Mouse (Mus musculus): ENCODE results near the gene Zfp503. TPM values are rescaled to one million over a fixed set of nuclear protein-coding genes. Genes with fewer than 3 reads are reported as not detected.

Zfp503 gene
- total and polyA plus RNA-seq, 3 experiments, result 0.96 to 2.1 TPM; not detected in 1

GRCm38 (mm10) chr14:22003631-22004030 is 14.2 kb upstream of the Zfp503 start:
- Histone ChIP-seq H3K9ac (ENCODE audit: control insufficient read depth, low read depth, low read length, poor library complexity, severe bottlenecking) (no peak overlapping the region), H3K9me3 (replicated peaks; ENCODE audit: insufficient read depth, low read length) (no peaks in the 10 kb centered on the region), H3K27me3 (ENCODE audit: control insufficient read depth in 1 of 2, insufficient read depth in 2 of 2, low read length in 2 of 2) (no peaks in the 10 kb centered on the region), H3K79me2 (ENCODE audit: control insufficient read depth, insufficient read depth, low read length, poor library complexity) (no peaks in the 10 kb centered on the region), H3K27ac (ENCODE audit: control insufficient read depth, low read depth, low read length) (no peak overlapping the region), H3K4me3 (ENCODE audit: control insufficient read depth in 1 of 2, insufficient read depth in 1 of 2, low read depth in 2 of 2, low read length in 2 of 2) (no peak overlapping the region), H3K36me3 (ENCODE audit: control insufficient read depth in 1 of 2, insufficient read depth in 2 of 2, low read length in 2 of 2) (no peaks in the 10 kb centered on the region), H3K4me1 (ENCODE audit: control insufficient read depth in 1 of 2, insufficient read depth in 2 of 2, low read length in 2 of 2) (no peaks in the 10 kb centered on the region)
- TF ChIP-seq CHD2 (IDR thresholded peaks at IDR 0.05; ENCODE audit: low read length) (no peak), SIN3A (IDR thresholded peaks at IDR 0.05; ENCODE audit: low read length) (no peak), MEF2A (IDR thresholded peaks at IDR 0.05; ENCODE audit: extremely low read depth, insufficient replicate concordance, low read depth, low read length, poor library complexity, severe bottlenecking) (no peak), MYC (IDR thresholded peaks at IDR 0.05; ENCODE audit: low read depth, low read length) (no peak), JUND (IDR thresholded peaks at IDR 0.05; ENCODE audit: low read depth, low read length) (no peak), TAL1 (IDR thresholded peaks at IDR 0.05; ENCODE audit: low read length) (no peak), RCOR1 (IDR thresholded peaks at IDR 0.05; ENCODE audit: low read depth, low read length) (no peak), MAX (IDR thresholded peaks at IDR 0.05; ENCODE audit: low read length) (no peak), USF1 (IDR thresholded peaks at IDR 0.05; ENCODE audit: low read depth, low read length) (no peak), SMC3 (IDR thresholded peaks at IDR 0.05; ENCODE audit: low read depth, low read length) (no peak), RAD21 (IDR thresholded peaks at IDR 0.05; ENCODE audit: low read depth, low read length) (no peak), TCF12 (IDR thresholded peaks at IDR 0.05; ENCODE audit: low read depth, low read length) (no peak), ZMIZ1 (IDR thresholded peaks at IDR 0.05; ENCODE audit: low read depth, low read length) (no peak)
- no peak for DNase-seq (ENCODE audit: low read depth, low spot score)

DNA sequence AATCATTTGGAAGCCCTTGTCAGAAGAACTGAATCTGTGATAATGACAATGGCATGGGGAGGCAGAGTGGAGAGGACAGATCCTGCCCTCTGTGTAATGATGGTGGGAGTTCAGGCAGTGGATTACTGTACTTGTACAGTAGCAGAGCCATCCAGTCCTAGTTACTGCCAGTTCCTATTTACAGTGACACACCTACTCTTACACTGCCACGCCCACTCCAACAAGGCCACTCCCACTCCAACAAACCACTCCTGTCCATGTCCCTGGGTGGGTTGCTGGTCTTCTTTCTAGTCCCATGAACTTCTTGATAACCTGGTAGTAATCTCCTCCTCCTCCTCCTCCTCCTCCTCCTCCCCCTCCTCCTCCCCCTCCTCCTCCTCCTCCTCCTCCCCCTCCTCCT is 13.8 kb upstream of the Zfp503 start:
- DNase-seq (ENCODE audit: low read depth, low spot score), result no peak
- no peaks in the 10 kb centered on the region for H3K27me3 ChIP-seq (ENCODE audit: control insufficient read depth in 1 of 2, insufficient read depth in 2 of 2, low read length in 2 of 2)
- no peak overlapping the region for H3K4me3 ChIP-seq (ENCODE audit: control insufficient read depth in 1 of 2, insufficient read depth in 1 of 2, low read depth in 2 of 2, low read length in 2 of 2)
- no peaks in the 10 kb centered on the region for H3K79me2 ChIP-seq (ENCODE audit: control insufficient read depth, insufficient read depth, low read length, poor library complexity)
- H3K9ac ChIP-seq (ENCODE audit: control insufficient read depth, low read depth, low read length, poor library complexity, severe bottlenecking), result no peak overlapping the region
- no peak for TF ChIP-seq POLR2AphosphoS5 (IDR thresholded peaks at IDR 0.05; ENCODE audit: borderline replicate concordance, low read depth, low read length)
- TF ChIP-seq GATA1 (IDR thresholded peaks at IDR 0.05; ENCODE audit: low read depth, low read length), result no peak
- TF ChIP-seq CHD1 (IDR thresholded peaks at IDR 0.05; ENCODE audit: low read depth, low read length), result no peak
- TF ChIP-seq SMC3 (IDR thresholded peaks at IDR 0.05; ENCODE audit: low read depth, low read length), result no peak
- TF ChIP-seq TAL1 (IDR thresholded peaks at IDR 0.05; ENCODE audit: low read length), result no peak
- no peak for TF ChIP-seq RCOR1 (IDR thresholded peaks at IDR 0.05; ENCODE audit: low read depth, low read length)
- no peak for TF ChIP-seq MYC (IDR thresholded peaks at IDR 0.05; ENCODE audit: low read depth, low read length)
- no peak for TF ChIP-seq POLR2A (IDR thresholded peaks at IDR 0.05; ENCODE audit: control insufficient read depth in 1 of 2, insufficient read depth in 1 of 2, low read depth in 1 of 2, low read length in 2 of 2, poor library complexity in 1 of 2)
- no peak for TF ChIP-seq TBP (IDR thresholded peaks at IDR 0.05; ENCODE audit: low read depth, low read length)
- TF ChIP-seq TCF12 (IDR thresholded peaks at IDR 0.05; ENCODE audit: low read depth, low read length), result no peak
- no peak for TF ChIP-seq JUND (IDR thresholded peaks at IDR 0.05; ENCODE audit: low read depth, low read length)
- TF ChIP-seq ZMIZ1 (IDR thresholded peaks at IDR 0.05; ENCODE audit: low read depth, low read length), result no peak
- TF ChIP-seq UBTF (IDR thresholded peaks at IDR 0.05; ENCODE audit: borderline replicate concordance, insufficient read depth, low read depth, low read length), result no peak
- no peak for TF ChIP-seq E2F4 (IDR thresholded peaks at IDR 0.05; ENCODE audit: borderline replicate concordance, low read depth, low read length)
- TF ChIP-seq MAZ (IDR thresholded peaks at IDR 0.05; ENCODE audit: low read depth, low read length), result no peak
- TF ChIP-seq CTCF (IDR thresholded peaks at IDR 0.05 in 2 of 3, conservative IDR thresholded peaks at IDR 0.05 in 1 of 3; ENCODE audit: control insufficient read depth in 1 of 3, insufficient read depth in 1 of 3, low read depth in 2 of 3, low read length in 3 of 3, poor library complexity in 1 of 3, severe bottlenecking in 1 of 3), result no peak
- no peak for TF ChIP-seq MAX (IDR thresholded peaks at IDR 0.05; ENCODE audit: low read length)
- no peak for TF ChIP-seq NELFE (IDR thresholded peaks at IDR 0.05; ENCODE audit: low read depth, low read length)
- no peak for TF ChIP-seq MEF2A (IDR thresholded peaks at IDR 0.05; ENCODE audit: extremely low read depth, insufficient replicate concordance, low read depth, low read length, poor library complexity, severe bottlenecking)
- no peak for TF ChIP-seq SIN3A (IDR thresholded peaks at IDR 0.05; ENCODE audit: low read length)
- no peak overlapping the region for H3K27ac ChIP-seq (ENCODE audit: control insufficient read depth, low read depth, low read length)
- H3K9me3 ChIP-seq (replicated peaks; ENCODE audit: insufficient read depth, low read length), result no peaks in the 10 kb centered on the region
- no peaks in the 10 kb centered on the region for H3K4me1 ChIP-seq (ENCODE audit: control insufficient read depth in 1 of 2, insufficient read depth in 2 of 2, low read length in 2 of 2)
- H3K36me3 ChIP-seq (ENCODE audit: control insufficient read depth in 1 of 2, insufficient read depth in 2 of 2, low read length in 2 of 2), result no peaks in the 10 kb centered on the region

Measured in MEL (cell line).